8 mouse cellular contexts compared by ENCODE assay signal in genomic region chr14:73382699-73383098, GRCm38 (mm10). TPM values are rescaled to one million over a fixed set of nuclear protein-coding genes. Genes with fewer than 3 reads are reported as not detected.
A peak's percentile ranks its signal among the peaks of the same experiment; 100 is the strongest.
DNase-seq lines count a peak whose midpoint lies in the region; ATAC-seq and TF ChIP-seq lines count a peak whose summit lies in the region.

No protein-coding gene starts in this region.

- no peak for ATAC-seq in embryonic facial prominence, embryonic 13.5 days (ENCODE audit: insufficient number of reproducible peaks, insufficient read depth, low FRiP score, low TSS enrichment, low read depth)
- ATAC-seq in liver, embryonic 13.5 days (ENCODE audit: low read depth): no peak

- H3K36me3 ChIP-seq in thymus, adult 2 months (ENCODE audit: control insufficient read depth, insufficient read depth, low read length): peaks cover 34% of the 10 kb centered on the region
- peaks cover 27% of the 10 kb centered on the region for H3K36me3 ChIP-seq in embryonic facial prominence, embryonic 13.5 days
- H3K36me3 ChIP-seq in heart, embryonic 10.5 days: peaks cover 12% of the 10 kb centered on the region; the same call in 1 of the 2 replicates
- H3K36me3 ChIP-seq in liver, embryonic 13.5 days: peaks cover 38% of the 10 kb centered on the region

- peak overlapping the region; percentile 39; the same call in 1 of the 2 replicates for H3K27ac ChIP-seq in thymus, adult 2 months (ENCODE audit: control insufficient read depth, insufficient read depth, low read length)
- H3K27ac ChIP-seq in embryonic facial prominence, embryonic 13.5 days: no peak overlapping the region
- H3K27ac ChIP-seq in heart, embryonic 10.5 days: no peak overlapping the region
- peak overlapping the region; percentile 26 for H3K27ac ChIP-seq in liver, embryonic 13.5 days

- peaks cover 10% of the 10 kb centered on the region for H3K4me1 ChIP-seq in thymus, adult 2 months (replicated peaks; ENCODE audit: control insufficient read depth, insufficient read depth, low read length)
- H3K4me1 ChIP-seq in embryonic facial prominence, embryonic 13.5 days: peaks cover 25% of the 10 kb centered on the region
- peaks cover 21% of the 10 kb centered on the region for H3K4me1 ChIP-seq in heart, embryonic 10.5 days
- peaks cover 57% of the 10 kb centered on the region for H3K4me1 ChIP-seq in liver, embryonic 13.5 days (replicated peaks)

- H3K27me3 ChIP-seq in thymus, adult 2 months (ENCODE audit: control insufficient read depth, insufficient read depth, low read length): no peaks in the 10 kb centered on the region
- no peaks in the 10 kb centered on the region for H3K27me3 ChIP-seq in embryonic facial prominence, embryonic 13.5 days
- no peaks in the 10 kb centered on the region for H3K27me3 ChIP-seq in heart, embryonic 10.5 days (ENCODE audit: insufficient read depth, poor library complexity, severe bottlenecking)
- H3K27me3 ChIP-seq in liver, embryonic 13.5 days: no peaks in the 10 kb centered on the region

- no peak for TF ChIP-seq POLR2A in thymus, adult 2 months (IDR thresholded peaks at IDR 0.05; ENCODE audit: control insufficient read depth, extremely low read depth, insufficient read depth, low read length, poor library complexity)

- no peaks in the 10 kb centered on the region for H3K9me3 ChIP-seq in embryonic facial prominence, embryonic 13.5 days
- no peaks in the 10 kb centered on the region for H3K9me3 ChIP-seq in heart, embryonic 10.5 days
- H3K9me3 ChIP-seq in liver, embryonic 13.5 days (replicated peaks): no peaks in the 10 kb centered on the region

- no peak for TF ChIP-seq CTCF in thymus, adult 2 months (IDR thresholded peaks at IDR 0.05; ENCODE audit: borderline replicate concordance, control insufficient read depth, extremely low read depth, insufficient read depth, low read length, poor library complexity)

- peak overlapping the region; percentile 33 for H3K4me3 ChIP-seq in thymus, adult 2 months (ENCODE audit: control insufficient read depth, insufficient read depth, low read length)
- H3K4me3 ChIP-seq in embryonic facial prominence, embryonic 13.5 days: peak overlapping the region; percentile 96
- H3K4me3 ChIP-seq in heart, embryonic 10.5 days: peak overlapping the region; percentile 96
- peak overlapping the region; percentile 96 for H3K4me3 ChIP-seq in liver, embryonic 13.5 days (replicated peaks)

- H3K9ac ChIP-seq in embryonic facial prominence, embryonic 13.5 days: peak overlapping the region; percentile 55; the same call in 1 of the 2 replicates
- H3K9ac ChIP-seq in liver, embryonic 13.5 days: peak overlapping the region; percentile 97

- 56% methylated on average over 9 of the region's 9 CpGs for WGBS in thymus, adult 2 months
- WGBS in embryonic facial prominence, embryonic 13.5 days: 27% methylated on average over 9 of the region's 9 CpGs
- WGBS in heart, embryonic 10.5 days: 68% methylated on average over 9 of the region's 9 CpGs
- WGBS in liver, embryonic 13.5 days (ENCODE audit: insufficient replicate concordance): 37% methylated on average over 9 of the region's 9 CpGs

- peak overlapping the region; percentile 69 for H3K4me2 ChIP-seq in embryonic facial prominence, embryonic 13.5 days
- H3K4me2 ChIP-seq in liver, embryonic 13.5 days: peak overlapping the region; percentile 66

- no peak for DNase-seq in thymus, adult 2 months
- no peak for DNase-seq in thymus, postnatal 0 days (ENCODE audit: low spot score)
- DNase-seq in heart, embryonic 10.5 days (ENCODE audit: low spot score): no peak
- peak; percentile 46 for DNase-seq in kidney, postnatal 10 days
- no peak for DNase-seq in liver, embryonic 13.5 days
- DNase-seq in right cerebral cortex, postnatal 25 days: peak; percentile 76
- DNase-seq in spleen, postnatal 36 days (ENCODE audit: low spot score in 2 of 2): no peak

RNA-seq across cellular contexts. Expression of gene Itm2b, which starts 2.4 kb away (rescaled TPM):
- 859 and 985 TPM in 2 replicates for polyA plus RNA-seq in thymus, adult 2 months (2012; rRNA removed)
- polyA plus RNA-seq in thymus, postnatal 0 days (2015; fragmentation: Nextera tagmentation; extraction: Ambion mirVana): 1,456 and 1,514 TPM in 2 replicates
- polyA plus RNA-seq in embryonic facial prominence, embryonic 13.5 days (2015; fragmentation: Nextera tagmentation; extraction: Ambion mirVana): 659 and 793 TPM in 2 replicates
- polyA plus RNA-seq in heart, embryonic 10.5 days (2016; fragmentation: Nextera tagmentation; extraction: Ambion mirVana): 330 and 384 TPM in 2 replicates
- polyA plus RNA-seq in liver, embryonic 13.5 days (2015; fragmentation: Nextera tagmentation; extraction: Ambion mirVana): 405 and 461 TPM in 2 replicates

RNA-seq across cellular contexts. Expression of gene Rb1, which starts 57.1 kb away (rescaled TPM):
- polyA plus RNA-seq in thymus, adult 2 months (2012; rRNA removed): 16.2 and 17.1 TPM in 2 replicates
- polyA plus RNA-seq in thymus, postnatal 0 days (2015; fragmentation: Nextera tagmentation; extraction: Ambion mirVana): 51.7 and 54.3 TPM in 2 replicates
- polyA plus RNA-seq in embryonic facial prominence, embryonic 13.5 days (2015; fragmentation: Nextera tagmentation; extraction: Ambion mirVana): 19.1 and 27.9 TPM in 2 replicates
- 7.7 and 9.5 TPM in 2 replicates for polyA plus RNA-seq in heart, embryonic 10.5 days (2016; fragmentation: Nextera tagmentation; extraction: Ambion mirVana)
- 16.6 and 18.5 TPM in 2 replicates for polyA plus RNA-seq in liver, embryonic 13.5 days (2015; fragmentation: Nextera tagmentation; extraction: Ambion mirVana)

Comparison
In these comparisons a context has a peak if more than half of its experiments do, and no peak if none do; other contexts are left out.
1. DNase-seq: peak in kidney, postnatal 10 days (single experiment) and right cerebral cortex, postnatal 25 days (single experiment); none in thymus, adult 2 months (single experiment), thymus, postnatal 0 days (single experiment), heart, embryonic 10.5 days (single experiment), liver, embryonic 13.5 days (single experiment) and spleen, postnatal 36 days (0 of 2).
2. H3K27ac ChIP-seq: peak in thymus, adult 2 months (single experiment) and liver, embryonic 13.5 days (single experiment); none in embryonic facial prominence, embryonic 13.5 days (single experiment) and heart, embryonic 10.5 days (single experiment).
3. H3K4me3 ChIP-seq: peak in every context shown above with its lines; median percentile 96 in embryonic facial prominence, embryonic 13.5 days; 96 in heart, embryonic 10.5 days; 96 in liver, embryonic 13.5 days; 33 in thymus, adult 2 months.